Mouse (Mus musculus): ENCODE measurements around the gene Ppox. TPM values are rescaled to one million over a fixed set of nuclear protein-coding genes. Genes with fewer than 3 reads are reported as not detected.

Ppox gene
- polyA plus RNA-seq, 1 experiment, result 24.3 TPM

DNA sequence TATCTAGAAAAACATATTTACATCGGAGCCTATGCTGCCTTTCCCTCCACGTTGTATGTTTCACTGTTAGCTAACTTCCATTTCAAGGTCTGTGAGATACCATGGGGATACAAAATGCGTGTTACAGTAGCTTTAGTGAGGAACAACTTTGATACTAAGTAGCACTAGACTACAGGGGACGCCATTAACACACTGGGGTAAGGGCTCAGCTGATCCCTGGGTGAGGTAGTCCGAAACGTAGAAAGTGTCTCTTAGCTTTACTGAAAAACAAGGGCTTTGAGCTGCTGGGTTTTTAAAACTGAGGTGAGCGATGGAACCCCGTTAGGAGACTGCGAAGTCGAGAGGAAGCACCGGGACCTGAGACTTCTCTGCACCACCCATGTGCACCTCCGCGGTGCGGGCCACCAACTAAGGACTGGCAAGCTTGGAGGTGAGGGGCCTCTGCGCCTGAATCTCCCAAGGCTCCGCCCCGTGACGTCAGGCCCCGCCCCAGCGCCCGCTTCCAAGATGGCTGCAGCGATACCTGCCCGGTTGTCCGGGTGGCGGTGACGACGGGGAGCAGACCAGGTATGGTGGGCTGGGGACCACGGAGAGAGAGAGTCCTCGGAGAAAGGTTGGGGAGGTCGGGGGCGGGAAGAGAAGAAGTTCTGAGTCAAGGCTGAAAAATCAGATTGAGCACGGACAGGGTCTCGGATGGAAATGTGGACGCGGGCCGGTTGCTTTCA lies 11.0 kb downstream of the Ppox start, which contains the start of gene B4galt3:
Gene B4galt3, plus strand, starts transcription at position 481 of the 725 bp plus-strand sequence.
- no peak for TF ChIP-seq CTCF (IDR thresholded peaks at IDR 0.05; ENCODE audit: borderline replicate concordance, insufficient read depth, low read length)
- peak; percentile 95 for TF ChIP-seq POLR2A (IDR thresholded peaks at IDR 0.05; ENCODE audit: low read depth, low read length)
- H3K4me3 ChIP-seq (ENCODE audit: insufficient read depth, low read length), result peak within 1 kb of the TSS; percentile 89
- no peak within 1 kb of the TSS for H3K27ac ChIP-seq (ENCODE audit: insufficient read depth, low read length)
- 0 out of 2 replicates have a peak, but pooled peaks cover 3% of the 10 kb centered on the region for H3K4me1 ChIP-seq (ENCODE audit: control insufficient read depth, insufficient read depth, low read length)

DNA sequence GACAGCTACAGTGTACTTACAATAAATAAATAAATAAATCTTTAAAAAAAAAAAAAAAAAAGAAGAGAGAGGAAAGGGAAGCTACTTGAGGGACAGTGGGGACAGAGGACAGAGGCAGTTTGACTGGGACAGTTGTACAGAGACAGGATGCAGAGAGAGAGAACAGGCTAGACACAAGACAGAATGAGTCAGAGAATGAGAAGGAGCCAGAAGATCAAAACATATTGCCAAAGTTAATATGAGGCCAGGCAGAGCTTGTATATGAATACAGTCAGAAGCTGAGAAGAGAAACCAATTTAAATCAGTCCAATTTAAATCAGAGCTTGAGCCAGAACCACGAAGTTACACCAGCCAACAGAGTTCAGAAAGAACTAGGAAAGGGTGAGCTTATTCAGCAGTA lies 12.6 kb downstream of the Ppox start:
- TF ChIP-seq POLR2A (IDR thresholded peaks at IDR 0.05; ENCODE audit: low read depth, low read length), result no peak
- TF ChIP-seq CTCF (IDR thresholded peaks at IDR 0.05; ENCODE audit: borderline replicate concordance, insufficient read depth, low read length), result no peak
- Histone ChIP-seq H3K27ac (ENCODE audit: insufficient read depth, low read length) (peak overlapping the region; percentile 97), H3K4me3 (ENCODE audit: insufficient read depth, low read length) (no peak overlapping the region), H3K4me1 (ENCODE audit: control insufficient read depth, insufficient read depth, low read length) (0 out of 2 replicates have a peak, but pooled peaks cover 3% of the 10 kb centered on the region)

DNA sequence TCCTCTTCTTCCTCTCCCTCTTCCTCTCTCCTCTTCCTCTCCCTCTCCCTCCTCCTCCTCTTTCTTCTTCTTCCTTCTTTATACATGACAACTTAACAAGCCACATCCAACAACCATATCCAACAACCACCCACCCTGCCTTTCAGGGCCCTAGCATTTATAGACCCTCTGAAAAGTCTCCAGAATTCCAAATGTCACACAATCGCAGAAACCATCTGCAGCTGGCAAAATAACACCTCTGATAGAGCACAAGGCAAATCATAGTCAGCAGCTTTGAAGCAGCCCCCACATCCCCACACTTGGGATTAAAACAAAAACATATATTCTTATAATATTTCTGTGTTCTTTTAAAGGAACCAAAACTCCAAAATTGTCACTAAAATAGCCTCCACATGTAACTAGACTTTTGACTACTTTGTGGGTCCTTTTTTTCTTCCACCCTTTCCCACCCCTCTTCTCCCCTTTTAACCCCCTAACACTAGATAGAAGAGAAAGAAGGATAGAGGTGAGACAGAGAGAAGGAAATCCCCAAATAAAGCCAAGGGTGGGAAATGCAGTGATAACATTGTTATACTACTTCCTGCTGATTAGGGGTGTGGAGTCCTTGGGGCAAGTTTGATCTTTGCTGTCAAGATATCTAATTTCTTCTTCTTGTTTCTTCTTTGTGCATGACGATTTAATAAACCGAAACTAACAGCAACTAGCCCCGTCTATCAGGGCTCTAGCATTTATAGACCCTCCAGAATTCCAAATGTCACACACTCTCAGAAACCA lies 14.8 kb downstream of the Ppox start:
- Histone ChIP-seq H3K4me3 (ENCODE audit: insufficient read depth, low read length) (no peak overlapping the region), H3K4me1 (ENCODE audit: control insufficient read depth, insufficient read depth, low read length) (peaks cover 7% of the 10 kb centered on the region), H3K27ac (ENCODE audit: insufficient read depth, low read length) (no peak overlapping the region)
- TF ChIP-seq POLR2A (IDR thresholded peaks at IDR 0.05; ENCODE audit: low read depth, low read length), result no peak
- no peak for TF ChIP-seq CTCF (IDR thresholded peaks at IDR 0.05; ENCODE audit: borderline replicate concordance, insufficient read depth, low read length)

DNA sequence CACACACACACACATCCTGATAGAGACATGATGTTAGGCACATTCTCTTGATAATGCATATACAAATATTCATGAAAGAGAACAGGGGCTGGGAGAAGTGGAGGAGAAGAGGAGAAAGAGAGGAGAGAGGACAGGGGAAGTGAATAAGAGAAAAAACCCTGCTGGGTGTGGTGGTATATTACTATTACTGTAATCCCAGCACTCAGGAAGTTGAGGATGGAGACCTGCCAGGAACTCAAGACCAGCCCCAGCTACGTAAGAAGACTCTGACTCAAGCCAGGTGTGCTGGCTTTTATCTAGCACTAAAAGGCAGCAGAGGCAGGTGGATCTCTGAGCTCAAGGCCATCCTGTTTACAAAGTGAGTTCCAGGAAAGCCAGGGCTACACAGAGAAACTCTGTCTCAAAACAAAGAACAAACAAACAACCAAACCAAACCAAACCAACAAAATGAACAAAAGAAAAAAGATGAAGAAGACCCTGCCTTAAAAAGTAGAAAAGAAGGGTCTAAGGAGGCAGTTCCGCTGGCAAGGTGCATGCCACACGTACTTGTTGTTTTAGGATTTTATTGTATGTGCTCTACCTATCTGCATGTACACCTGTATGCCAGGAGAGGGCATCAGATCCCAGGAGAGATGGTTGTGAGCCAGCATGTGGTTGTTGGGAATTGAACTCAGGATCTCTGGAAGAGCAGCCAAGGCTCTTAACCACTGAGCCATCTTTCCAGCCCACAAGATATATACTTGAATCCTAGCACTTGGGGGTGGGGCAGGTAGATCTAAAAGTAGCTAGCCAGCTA lies 17.1 kb downstream of the Ppox start:
- no peak for TF ChIP-seq CTCF (IDR thresholded peaks at IDR 0.05; ENCODE audit: borderline replicate concordance, insufficient read depth, low read length)
- peak; percentile 34; the same call in 1 of the 2 replicates for TF ChIP-seq POLR2A (IDR thresholded peaks at IDR 0.05; ENCODE audit: low read depth, low read length)
- Histone ChIP-seq H3K27ac (ENCODE audit: insufficient read depth, low read length) (peak overlapping the region; percentile 100), H3K4me3 (ENCODE audit: insufficient read depth, low read length) (no peak overlapping the region), H3K4me1 (ENCODE audit: control insufficient read depth, insufficient read depth, low read length) (peaks cover 18% of the 10 kb centered on the region)

DNA sequence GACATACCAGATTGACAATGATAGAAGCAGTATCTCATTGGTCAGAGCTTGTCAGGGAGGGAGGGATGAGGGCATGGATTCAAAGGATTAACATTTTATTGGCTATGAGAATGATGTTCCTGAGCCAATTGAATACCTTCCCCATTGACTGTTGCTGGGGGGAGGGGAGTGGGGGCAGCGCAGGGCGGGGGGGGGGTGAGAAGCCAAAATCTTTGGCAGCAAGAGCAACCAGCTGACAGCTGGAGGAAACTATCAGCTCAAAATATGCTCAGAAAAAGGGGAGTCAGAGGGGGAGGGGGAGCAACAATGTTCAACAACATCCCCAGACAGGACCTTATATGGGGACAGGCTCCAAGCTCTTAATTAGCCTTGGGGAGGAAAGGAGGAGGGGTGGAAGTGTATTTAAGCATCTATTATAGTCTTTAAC lies 17.8 kb downstream of the Ppox start:
- no peak overlapping the region for H3K4me3 ChIP-seq (ENCODE audit: insufficient read depth, low read length)
- H3K27ac ChIP-seq (ENCODE audit: insufficient read depth, low read length), result peak overlapping the region; percentile 100

DNA sequence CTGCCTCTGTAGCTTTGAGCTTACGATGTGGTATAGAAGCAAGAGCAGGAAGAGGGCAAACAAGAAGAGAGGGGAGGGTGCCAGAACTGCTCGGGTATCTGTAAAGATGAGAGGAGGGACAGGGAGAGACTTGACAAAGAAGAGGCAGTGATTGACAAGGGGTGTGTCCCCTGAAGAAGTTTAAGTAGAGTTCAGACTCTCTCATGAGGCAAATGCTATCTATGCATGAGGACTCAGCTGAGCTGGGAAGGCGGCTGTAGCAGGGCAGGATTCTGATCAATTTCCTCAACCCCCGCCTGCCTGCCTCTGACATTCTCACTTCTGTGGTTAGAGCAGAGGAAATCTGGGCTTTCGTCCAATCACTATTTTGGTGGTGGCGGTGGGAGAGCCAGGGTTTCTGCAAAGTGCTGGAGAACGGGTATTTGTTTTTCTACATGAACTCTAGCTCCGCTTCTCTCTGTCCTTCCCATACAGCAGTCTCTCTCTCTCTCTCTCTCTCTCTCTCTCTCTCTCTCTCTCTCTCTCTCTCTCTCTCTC lies 18.3 kb downstream of the Ppox start:
- Histone ChIP-seq H3K4me1 (ENCODE audit: control insufficient read depth, insufficient read depth, low read length) (peaks cover 15% of the 10 kb centered on the region), H3K4me3 (ENCODE audit: insufficient read depth, low read length) (peak overlapping the region; percentile 3), H3K27ac (ENCODE audit: insufficient read depth, low read length) (peak overlapping the region; percentile 99)
- no peak for TF ChIP-seq CTCF (IDR thresholded peaks at IDR 0.05; ENCODE audit: borderline replicate concordance, insufficient read depth, low read length)
- peak; percentile 64 for TF ChIP-seq POLR2A (IDR thresholded peaks at IDR 0.05; ENCODE audit: low read depth, low read length)

More for the DNA sequence above, 17.8 kb downstream of the Ppox start:
- peaks cover 15% of the 10 kb centered on the region for H3K4me1 ChIP-seq (ENCODE audit: control insufficient read depth, insufficient read depth, low read length)
- TF ChIP-seq CTCF (IDR thresholded peaks at IDR 0.05; ENCODE audit: borderline replicate concordance, insufficient read depth, low read length) (no peak), POLR2A (IDR thresholded peaks at IDR 0.05; ENCODE audit: low read depth, low read length) (no peak)

DNA sequence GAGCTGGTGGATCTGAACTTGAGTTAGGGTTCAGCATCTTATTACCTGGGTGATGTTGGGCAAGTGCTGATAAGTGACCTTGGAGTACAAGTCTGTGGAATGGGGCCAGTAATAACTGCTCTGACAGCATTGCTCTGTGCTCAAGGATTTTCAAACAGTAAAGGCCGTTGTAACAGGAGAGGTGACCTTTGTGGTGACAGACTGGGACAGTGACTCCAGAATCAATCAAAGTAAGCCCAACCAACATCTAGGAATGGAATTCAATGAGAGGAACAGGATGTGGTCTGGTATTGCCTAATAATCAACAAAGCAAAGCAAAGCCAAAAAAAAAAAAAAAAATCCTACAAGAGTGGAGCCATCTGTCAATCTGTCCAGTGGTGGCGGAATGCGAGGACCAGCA lies 20.7 kb downstream of the Ppox start:
- H3K27ac ChIP-seq (ENCODE audit: insufficient read depth, low read length), result no peak overlapping the region

DNA sequence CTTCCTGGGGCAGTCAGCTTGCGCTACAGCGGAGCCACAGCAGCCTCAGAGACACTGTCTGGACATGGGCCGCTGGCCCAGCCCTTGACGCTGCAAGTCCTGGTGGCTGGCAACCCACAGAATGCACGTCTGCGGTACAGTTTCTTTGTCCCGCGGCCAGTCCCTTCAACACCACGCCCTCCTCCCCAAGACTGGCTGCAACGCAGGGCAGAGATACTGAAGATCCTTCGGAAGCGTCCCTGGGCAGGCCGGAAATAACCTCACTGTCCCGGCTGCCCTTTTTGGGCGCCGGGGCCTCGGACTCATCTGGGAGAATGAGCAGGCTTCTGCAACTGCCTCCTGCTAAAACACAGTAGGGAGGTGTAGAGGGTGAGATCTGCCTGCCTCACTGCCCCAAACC lies 22.1 kb downstream of the Ppox start:
- H3K4me1 ChIP-seq (ENCODE audit: control insufficient read depth, insufficient read depth, low read length), result peaks cover 15% of the 10 kb centered on the region
- TF ChIP-seq CTCF (IDR thresholded peaks at IDR 0.05; ENCODE audit: borderline replicate concordance, insufficient read depth, low read length), result no peak
- H3K4me3 ChIP-seq (ENCODE audit: insufficient read depth, low read length), result no peak overlapping the region
- H3K27ac ChIP-seq (ENCODE audit: insufficient read depth, low read length), result no peak overlapping the region

More for the DNA sequence above, 20.7 kb downstream of the Ppox start:
- TF ChIP-seq POLR2A (IDR thresholded peaks at IDR 0.05; ENCODE audit: low read depth, low read length) (no peak; the same call in 1 of the 2 replicates), CTCF (IDR thresholded peaks at IDR 0.05; ENCODE audit: borderline replicate concordance, insufficient read depth, low read length) (no peak)
- Histone ChIP-seq H3K4me3 (ENCODE audit: insufficient read depth, low read length) (no peak overlapping the region), H3K4me1 (ENCODE audit: control insufficient read depth, insufficient read depth, low read length) (peaks cover 15% of the 10 kb centered on the region)

DNA sequence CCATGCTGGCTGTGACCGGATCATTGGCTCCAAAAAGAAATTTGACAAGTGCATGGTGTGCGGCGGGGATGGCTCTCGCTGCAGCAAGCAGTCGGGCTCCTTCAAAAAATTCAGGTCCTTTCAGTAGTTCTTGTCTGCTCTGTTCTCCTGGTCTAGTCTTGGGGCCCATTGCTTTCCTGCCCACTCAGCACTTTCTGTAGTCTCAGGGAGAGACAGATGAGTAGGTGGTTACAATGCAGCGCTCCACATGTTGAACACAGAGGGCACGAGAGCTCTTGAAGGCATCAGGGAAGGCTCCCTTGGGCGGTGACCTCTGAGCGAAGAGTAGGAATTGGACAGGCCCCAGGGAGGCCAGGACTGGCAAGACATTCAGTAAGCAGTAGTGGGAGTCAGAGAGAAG lies 23.2 kb downstream of the Ppox start:
- TF ChIP-seq CTCF (IDR thresholded peaks at IDR 0.05; ENCODE audit: borderline replicate concordance, insufficient read depth, low read length), result no peak
- TF ChIP-seq POLR2A (IDR thresholded peaks at IDR 0.05; ENCODE audit: low read depth, low read length), result no peak
- Histone ChIP-seq H3K4me3 (ENCODE audit: insufficient read depth, low read length) (no peak overlapping the region), H3K27ac (ENCODE audit: insufficient read depth, low read length) (no peak overlapping the region), H3K4me1 (ENCODE audit: control insufficient read depth, insufficient read depth, low read length) (peaks cover 15% of the 10 kb centered on the region)

All from embryonic fibroblast, embryonic 13.5 days (primary cell).